Mouse (Mus musculus) lung, embryonic 15.5 days (tissue): ENCODE measurements around the gene Vgll4. TPM values are rescaled to one million over a fixed set of nuclear protein-coding genes. Genes with fewer than 3 reads are reported as not detected.

Source experiments
- ATAC-seq: fragments of 200-750 bp; cut with Nextera tagmentation; 2 replicates; pipeline ENCODE4 v1.8.0; 2017; ENCODE audit warnings: moderate number of reproducible peaks, borderline replicate concordance; ENCODE audit not compliant: low FRiP score, low TSS enrichment; ENCODE audit errors: extremely low read depth
- H3K27ac ChIP-seq: fragments of 300-500 bp; sonication (generic); 2 replicates; pipeline ENCODE4 v1.5.1; 2015; ENCODE audit warnings: moderate library complexity, mild to moderate bottlenecking, inconsistent platforms
- H3K27me3 ChIP-seq: fragments of 300-500 bp; sonication (generic); 2 replicates; pipeline ENCODE4 v1.6.1; 2015; ENCODE audit warnings: inconsistent platforms
- H3K36me3 ChIP-seq: fragments of 300-500 bp; sonication (generic); 2 replicates; pipeline ENCODE4 v1.6.1; 2015; ENCODE audit warnings: inconsistent platforms
- H3K4me1 ChIP-seq: fragments of 300-500 bp; sonication (generic); 2 replicates; pipeline ENCODE4 v1.6.1; 2015; ENCODE audit warnings: inconsistent platforms
- H3K4me2 ChIP-seq: fragments of 300-500 bp; sonication (generic); 2 replicates; pipeline ENCODE4 v1.6.1; 2015; ENCODE audit warnings: inconsistent platforms, mild to moderate bottlenecking, moderate library complexity
- H3K4me3 ChIP-seq: fragments of 300-500 bp; sonication (generic); 2 replicates; pipeline ENCODE4 v1.5.1; 2015; ENCODE audit warnings: mild to moderate bottlenecking, inconsistent platforms
- H3K9ac ChIP-seq: fragments of 300-500 bp; sonication (generic); 2 replicates; pipeline ENCODE4 v1.6.1; 2015; ENCODE audit warnings: inconsistent platforms
- H3K9me3 ChIP-seq: fragments of 300-500 bp; sonication (generic); 2 replicates; pipeline ENCODE4 v1.6.1; 2016; ENCODE audit warnings: inconsistent platforms
- WGBS: fragments of 180-500 bp; shearing (Covaris S2); methylation state at CpG from one replicate; pipeline ENCODE4 v1.1.7; 2015; 5-methylcytosine and 5-hydroxymethylcytosine counted together
- polyA plus RNA-seq: library from polyadenylated mRNA; unstranded; fragments of >200 nt; fragmentation: Nextera tagmentation; extraction: Ambion mirVana; gene quantifications from 2 replicates; pipeline ENCODE4 v1.2.1, GENCODE M21; 2015

Vgll4 gene
- polyA plus RNA-seq, 1 experiment from 2014 or later = 147 TPM

GRCm38 (mm10) chr6:114914041-114914716 lies 55.6 kb downstream of the Vgll4 start:
- WGBS = 64% methylated on average over 10 of the region's 10 CpGs
- Histone ChIP-seq H3K4me1 (peaks cover 82% of the 10 kb centered on the region), H3K4me3 (no peak overlapping the region), H3K9me3 (no peaks in the 10 kb centered on the region), H3K36me3 (no peaks in the 10 kb centered on the region), H3K4me2 (peak overlapping the region; percentile 26), H3K27ac (peak overlapping the region; percentile 54; the same call in 1 of the 2 replicates), H3K27me3 (no peaks in the 10 kb centered on the region), H3K9ac (no peak overlapping the region)
- ATAC-seq = no peak

- Histone ChIP-seq H3K9ac (no peak overlapping the region), H3K4me1 (peaks cover 81% of the 10 kb centered on the region), H3K27me3 (no peaks in the 10 kb centered on the region), H3K27ac (0 out of 2 replicates have a peak overlapping the region, but pooled peaks have one; percentile 17), H3K4me2 (0 out of 2 replicates have a peak overlapping the region, but pooled peaks have one; percentile 1), H3K36me3 (no peaks in the 10 kb centered on the region), H3K4me3 (no peak overlapping the region), H3K9me3 (no peaks in the 10 kb centered on the region)
- ATAC-seq = no peak
- 33% methylated on average over 4 of the region's 4 CpGs for WGBS
Measured at GRCm38 (mm10) chr6:114913142-114913541, 56.7 kb downstream of the Vgll4 start.

GRCm38 (mm10) chr6:114911540-114911939 lies 58.3 kb downstream of the Vgll4 start:
- 56% methylated on average over 3 of the region's 3 CpGs for WGBS
- H3K4me1 ChIP-seq = peaks cover 80% of the 10 kb centered on the region

GRCm38 (mm10) chr6:114909801-114910200 lies 60.0 kb downstream of the Vgll4 start:
- no peak overlapping the region for H3K27ac ChIP-seq
- no peak overlapping the region for H3K9ac ChIP-seq
- no peak overlapping the region for H3K4me3 ChIP-seq
- H3K36me3 ChIP-seq = no peaks in the 10 kb centered on the region
- no peak overlapping the region for H3K4me2 ChIP-seq
- no peaks in the 10 kb centered on the region for H3K9me3 ChIP-seq
- H3K27me3 ChIP-seq = no peaks in the 10 kb centered on the region
- no peak for ATAC-seq
- H3K4me1 ChIP-seq = peaks cover 78% of the 10 kb centered on the region
- WGBS = 67% methylated on average over 7 of the region's 7 CpGs

More at GRCm38 (mm10) chr6:114911540-114911939, 58.3 kb downstream of the Vgll4 start:
- Histone ChIP-seq H3K27ac (no peak overlapping the region), H3K4me3 (no peak overlapping the region), H3K4me2 (no peak overlapping the region), H3K9ac (no peak overlapping the region), H3K9me3 (no peaks in the 10 kb centered on the region), H3K36me3 (no peaks in the 10 kb centered on the region), H3K27me3 (no peaks in the 10 kb centered on the region)
- no peak for ATAC-seq

- no peak for ATAC-seq
- H3K9me3 ChIP-seq = no peaks in the 10 kb centered on the region
- H3K4me2 ChIP-seq = 0 out of 2 replicates have a peak overlapping the region, but pooled peaks have one; percentile 3
- H3K27ac ChIP-seq = 0 out of 2 replicates have a peak overlapping the region, but pooled peaks have one; percentile 9
- H3K36me3 ChIP-seq = no peaks in the 10 kb centered on the region
- H3K9ac ChIP-seq = no peak overlapping the region
- H3K4me1 ChIP-seq = peaks cover 78% of the 10 kb centered on the region
- no peak overlapping the region for H3K4me3 ChIP-seq
- no peaks in the 10 kb centered on the region for H3K27me3 ChIP-seq
- 84% methylated on average over 6 of the region's 6 CpGs for WGBS
Measured at GRCm38 (mm10) chr6:114907459-114907858, 62.3 kb downstream of the Vgll4 start.

GRCm38 (mm10) chr6:114906209-114906608 lies 63.6 kb downstream of the Vgll4 start:
- H3K27me3 ChIP-seq = no peaks in the 10 kb centered on the region
- no peak overlapping the region for H3K9ac ChIP-seq
- H3K4me3 ChIP-seq = no peak overlapping the region
- no peaks in the 10 kb centered on the region for H3K36me3 ChIP-seq
- H3K27ac ChIP-seq = no peak overlapping the region
- no peak overlapping the region for H3K4me2 ChIP-seq
- no peak for ATAC-seq
- H3K4me1 ChIP-seq = peaks cover 81% of the 10 kb centered on the region
- H3K9me3 ChIP-seq = no peaks in the 10 kb centered on the region
- WGBS = 42% methylated on average over 5 of the region's 5 CpGs

- no peaks in the 10 kb centered on the region for H3K9me3 ChIP-seq
- H3K27ac ChIP-seq = no peak overlapping the region
- H3K4me2 ChIP-seq = no peak overlapping the region
- H3K27me3 ChIP-seq = no peaks in the 10 kb centered on the region
- H3K9ac ChIP-seq = no peak overlapping the region
- H3K36me3 ChIP-seq = no peaks in the 10 kb centered on the region
- H3K4me3 ChIP-seq = no peak overlapping the region
- no peak for ATAC-seq
- WGBS = 47% methylated on average over 8 of the region's 8 CpGs
- peaks cover 88% of the 10 kb centered on the region for H3K4me1 ChIP-seq
Measured at GRCm38 (mm10) chr6:114905253-114906028, 64.4 kb downstream of the Vgll4 start.

GRCm38 (mm10) chr6:114904818-114905217 lies 65.0 kb downstream of the Vgll4 start:
- 73% methylated on average over 3 of the region's 3 CpGs for WGBS
- Histone ChIP-seq H3K36me3 (no peaks in the 10 kb centered on the region), H3K9me3 (no peaks in the 10 kb centered on the region), H3K9ac (no peak overlapping the region), H3K4me2 (no peak overlapping the region), H3K4me1 (peaks cover 92% of the 10 kb centered on the region), H3K27me3 (no peaks in the 10 kb centered on the region), H3K4me3 (no peak overlapping the region), H3K27ac (no peak overlapping the region)
- no peak for ATAC-seq

GRCm38 (mm10) chr6:114904233-114904632 lies 65.6 kb downstream of the Vgll4 start:
- Histone ChIP-seq H3K27ac (peak overlapping the region; percentile 89; the same call in 1 of the 2 replicates), H3K4me2 (no peak overlapping the region)
- ATAC-seq = no peak

GRCm38 (mm10) chr6:114901921-114902320 lies 67.9 kb downstream of the Vgll4 start:
- 14% methylated on average over 4 of the region's 4 CpGs for WGBS
- Histone ChIP-seq H3K4me1 (peaks cover 88% of the 10 kb centered on the region), H3K27me3 (no peaks in the 10 kb centered on the region), H3K36me3 (peaks cover 4% of the 10 kb centered on the region; the same call in 1 of the 2 replicates), H3K4me2 (peak overlapping the region; percentile 43), H3K9ac (peak overlapping the region; percentile 3; the same call in 1 of the 2 replicates), H3K9me3 (no peaks in the 10 kb centered on the region), H3K4me3 (no peak overlapping the region), H3K27ac (peak overlapping the region; percentile 89)
- ATAC-seq = peak; percentile 55

More at GRCm38 (mm10) chr6:114904233-114904632, 65.6 kb downstream of the Vgll4 start:
- no peaks in the 10 kb centered on the region for H3K27me3 ChIP-seq
- H3K4me1 ChIP-seq = peaks cover 96% of the 10 kb centered on the region
- H3K9ac ChIP-seq = no peak overlapping the region
- no peaks in the 10 kb centered on the region for H3K36me3 ChIP-seq
- WGBS = 42% methylated on average over 6 of the region's 6 CpGs
- H3K9me3 ChIP-seq = no peaks in the 10 kb centered on the region
- no peak overlapping the region for H3K4me3 ChIP-seq

- 4% methylated on average over 12 of the region's 12 CpGs for WGBS
- Histone ChIP-seq H3K27ac (peak overlapping the region; percentile 89), H3K36me3 (peaks cover 4% of the 10 kb centered on the region; the same call in 1 of the 2 replicates), H3K4me1 (peaks cover 89% of the 10 kb centered on the region), H3K27me3 (no peaks in the 10 kb centered on the region), H3K4me2 (peak overlapping the region; percentile 43), H3K9me3 (no peaks in the 10 kb centered on the region), H3K9ac (peak overlapping the region; percentile 3; the same call in 1 of the 2 replicates), H3K4me3 (no peak overlapping the region)
- peak; percentile 87 for ATAC-seq
Measured at GRCm38 (mm10) chr6:114901321-114901824, 68.4 kb downstream of the Vgll4 start.
